4 mouse cellular contexts compared by ENCODE assay signal in the genomic region with DNA sequence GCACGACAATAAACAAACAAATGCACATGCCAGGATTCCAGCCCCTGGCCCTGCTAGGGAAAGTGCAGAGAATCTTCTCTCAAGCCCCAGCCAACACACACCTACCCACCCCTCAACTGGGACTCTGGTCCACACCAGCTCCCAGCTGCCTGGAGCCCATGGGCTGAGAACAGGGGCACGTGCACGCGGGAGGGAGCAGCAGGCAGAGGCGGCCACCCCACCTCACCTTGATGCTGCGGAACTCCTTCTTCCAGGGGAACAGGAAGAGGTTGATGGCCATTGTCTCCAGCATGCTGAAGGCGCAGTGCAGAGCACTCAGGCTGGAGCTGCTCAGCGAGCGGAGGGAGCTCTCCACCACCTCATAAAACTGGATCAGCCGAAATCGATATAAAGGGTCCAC.
"Had no signal": no experiment of that assay in that cellular context is flagged by ENCODE, and none has a peak within 500 bp of the region (broad histone marks: within the 10 kb centered on the region; RNA-seq: fewer than 3 reads in every experiment).

No protein-coding gene starts in this region.

- H3K9me3 ChIP-seq: limb, embryonic 13.5 days; midbrain, embryonic 12.5 days had no signal

- H3K27ac ChIP-seq: limb, embryonic 13.5 days; liver, embryonic 14.5 days; midbrain, embryonic 12.5 days had no signal

- DNase-seq: thymus, postnatal 36 days had no signal

- H3K4me1 ChIP-seq: limb, embryonic 13.5 days; midbrain, embryonic 12.5 days had no signal

- H3K4me2 ChIP-seq: limb, embryonic 13.5 days; midbrain, embryonic 12.5 days had no signal

- H3K9ac ChIP-seq: limb, embryonic 13.5 days; liver, embryonic 14.5 days; midbrain, embryonic 12.5 days had no signal

- H3K4me3 ChIP-seq: limb, embryonic 13.5 days; midbrain, embryonic 12.5 days had no signal

- H3K27me3 ChIP-seq: limb, embryonic 13.5 days; midbrain, embryonic 12.5 days had no signal
